Mouse (Mus musculus): ENCODE measurements around the gene Btbd35f9. TPM values are rescaled to one million over a fixed set of nuclear protein-coding genes. Genes with fewer than 3 reads are reported as not detected.

Btbd35f9 gene
- polyA plus RNA-seq (2012; rRNA removed): not detected in 2 replicates

DNA sequence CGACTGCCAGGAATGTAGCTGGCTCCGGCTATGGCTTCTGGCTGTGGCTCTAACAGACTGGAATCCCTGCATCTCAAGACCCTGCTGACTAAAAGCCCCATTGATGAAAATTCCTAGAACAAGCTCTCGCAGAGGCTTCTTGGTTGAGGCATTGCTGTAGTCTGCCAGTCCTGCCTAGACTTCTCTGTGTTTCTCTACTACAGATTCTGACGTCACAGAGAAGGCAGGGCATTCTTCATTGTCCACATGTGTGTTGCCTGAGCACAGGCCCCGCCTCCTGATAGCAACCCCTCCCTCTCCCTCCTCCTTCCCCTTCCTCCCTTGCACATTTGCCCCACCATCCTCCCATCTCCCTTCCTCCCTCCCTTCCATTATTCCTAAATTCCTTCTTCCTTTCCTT lies at the start of gene Btbd35f9:
Gene Btbd35f9 (minus strand): TSS at position 101 of the 400 bp plus-strand sequence.

Other genes starting within 250 kb of the Btbd35f9 start
- not detected in 2 replicates for gene Btbd35f6, start 205.0 kb downstream of the Btbd35f9 start, polyA plus RNA-seq (2012; rRNA removed)
- gene Gm21870, start 174.7 kb downstream of the Btbd35f9 start, polyA plus RNA-seq (2012; rRNA removed): not detected in 2 replicates
- gene Spin2g, start 77.2 kb upstream of the Btbd35f9 start, polyA plus RNA-seq (2012; rRNA removed): not detected in 2 replicates

Measured in central nervous system, embryonic 11.5 days (tissue).